In genomic region chr9:20047964-20048363, GRCm38 (mm10) we compare ENCODE assay signal across 24 mouse cellular contexts. TPM values are rescaled to one million over a fixed set of nuclear protein-coding genes. Genes with fewer than 3 reads are reported as not detected.
"Had no signal": no experiment of that assay in that cellular context is flagged by ENCODE, and none has a peak within 500 bp of the region (broad histone marks: within the 10 kb centered on the region; RNA-seq: fewer than 3 reads in every experiment).

No protein-coding gene starts in this region.

- H3K4me3 ChIP-seq: neural tube, embryonic 15.5 days; stomach, embryonic 15.5 days had no signal

- H3K4me1 ChIP-seq: neural tube, embryonic 15.5 days; stomach, embryonic 15.5 days had no signal

- H3K36me3 ChIP-seq: neural tube, embryonic 15.5 days; stomach, embryonic 15.5 days had no signal

- H3K4me2 ChIP-seq: neural tube, embryonic 15.5 days; stomach, embryonic 15.5 days had no signal

- H3K27ac ChIP-seq: neural tube, embryonic 15.5 days; stomach, embryonic 15.5 days; stomach, postnatal 0 days had no signal

- DNase-seq: retina, postnatal 1 day; right cerebral cortex, adult 18-20 months; right cerebral cortex, postnatal 14 days; right cerebral cortex, postnatal 25 days; right cerebral cortex, postnatal 4 days; spleen, adult 18-20 months; thymus, adult 18-20 months; thymus, adult 2 months; thymus, postnatal 14 days; thymus, postnatal 25 days; thymus, postnatal 36 days; thymus, postnatal 4 days had no signal

- H3K9me3 ChIP-seq: stomach, embryonic 15.5 days had no signal

- H3K27me3 ChIP-seq: neural tube, embryonic 15.5 days; stomach, embryonic 15.5 days had no signal

- H3K9ac ChIP-seq: neural tube, embryonic 15.5 days; stomach, embryonic 15.5 days had no signal

RNA-seq across cellular contexts. Expression of gene Olfr867, which starts 9.4 kb away (rescaled TPM):
- total RNA-seq: neutrophil, adult 5-6 weeks had no signal
- polyA plus RNA-seq: neural tube, embryonic 14.5 days; neural tube, embryonic 15.5 days; small intestine, adult 2 months; spleen, adult 2 months; stomach, embryonic 14.5 days; stomach, embryonic 15.5 days; stomach, embryonic 16.5 days; stomach, postnatal 0 days; testis, adult 2 months; thymus, adult 2 months; thymus, postnatal 0 days; urinary bladder, adult 2 months had no signal

RNA-seq across cellular contexts. Expression of gene Olfr866, which starts 20.1 kb away (rescaled TPM):
- total RNA-seq: neutrophil, adult 5-6 weeks had no signal
- polyA plus RNA-seq: neural tube, embryonic 14.5 days; neural tube, embryonic 15.5 days; small intestine, adult 2 months; spleen, adult 2 months; stomach, embryonic 14.5 days; stomach, embryonic 15.5 days; stomach, embryonic 16.5 days; stomach, postnatal 0 days; testis, adult 2 months; thymus, adult 2 months; thymus, postnatal 0 days; urinary bladder, adult 2 months had no signal

RNA-seq across cellular contexts. Expression of gene Olfr868, which starts 50.5 kb away (rescaled TPM):
- total RNA-seq: neutrophil, adult 5-6 weeks had no signal
- polyA plus RNA-seq: neural tube, embryonic 14.5 days; neural tube, embryonic 15.5 days; small intestine, adult 2 months; spleen, adult 2 months; stomach, embryonic 14.5 days; stomach, embryonic 15.5 days; stomach, embryonic 16.5 days; stomach, postnatal 0 days; testis, adult 2 months; thymus, adult 2 months; thymus, postnatal 0 days; urinary bladder, adult 2 months had no signal
